Mouse (Mus musculus) testis, adult 2 months (tissue): ENCODE results near the gene Vegfd. TPM values are rescaled to one million over a fixed set of nuclear protein-coding genes. Genes with fewer than 3 reads are reported as not detected.
A peak's percentile ranks its signal among the peaks of the same experiment; 100 is the strongest.

Experiments
- H3K27ac ChIP-seq: fragments of 200-500 bp; 2 replicates; pipeline ENCODE4 v1.5.1; 2012; ENCODE audit warnings: low read depth, low read length; ENCODE audit not compliant: control insufficient read depth, insufficient read depth
- H3K27me3 ChIP-seq: fragments of 200-500 bp; 2 replicates; pipeline ENCODE4 v1.6.1; 2012; ENCODE audit warnings: mild to moderate bottlenecking, low read length, moderate library complexity; ENCODE audit not compliant: control insufficient read depth, insufficient read depth
- H3K36me3 ChIP-seq: fragments of 200-500 bp; 2 replicates; pipeline ENCODE4 v1.6.1; 2012; ENCODE audit warnings: mild to moderate bottlenecking, low read length; ENCODE audit not compliant: control insufficient read depth, insufficient read depth
- H3K4me1 ChIP-seq: fragments of 200-500 bp; 2 replicates; pipeline ENCODE4 v1.6.1; 2012; ENCODE audit warnings: low read length; ENCODE audit not compliant: control insufficient read depth, insufficient read depth
- H3K4me3 ChIP-seq: fragments of 200-500 bp; 2 replicates; pipeline ENCODE4 v1.5.1; 2012; ENCODE audit warnings: low read depth, mild to moderate bottlenecking, low read length, moderate library complexity, mixed read lengths; ENCODE audit not compliant: control insufficient read depth
- CTCF ChIP-seq: fragments of 200-500 bp; IDR thresholded peaks from 2 replicates; pipeline ENCODE4 v1.5.1; 2012; ENCODE audit warnings: low read depth, mild to moderate bottlenecking, inconsistent platforms, low read length, moderate library complexity; ENCODE audit not compliant: control insufficient read depth, insufficient read depth, insufficient replicate concordance
- POLR2A ChIP-seq: fragments of 200-500 bp; IDR thresholded peaks from 2 replicates; pipeline ENCODE4 v1.6.1; 2012; ENCODE audit warnings: low read depth, mild to moderate bottlenecking, inconsistent platforms, low read length, moderate library complexity; ENCODE audit not compliant: control insufficient read depth
- polyA plus RNA-seq: library from polyadenylated mRNA; depleted of rRNA; stranded (reverse); fragments of >200 nt; gene quantifications from 2 replicates; pipeline ENCODE4 v1.2.3, GENCODE M21; 2012

Gene Vegfd
- polyA plus RNA-seq, 1 experiment = 1.4 TPM

DNA sequence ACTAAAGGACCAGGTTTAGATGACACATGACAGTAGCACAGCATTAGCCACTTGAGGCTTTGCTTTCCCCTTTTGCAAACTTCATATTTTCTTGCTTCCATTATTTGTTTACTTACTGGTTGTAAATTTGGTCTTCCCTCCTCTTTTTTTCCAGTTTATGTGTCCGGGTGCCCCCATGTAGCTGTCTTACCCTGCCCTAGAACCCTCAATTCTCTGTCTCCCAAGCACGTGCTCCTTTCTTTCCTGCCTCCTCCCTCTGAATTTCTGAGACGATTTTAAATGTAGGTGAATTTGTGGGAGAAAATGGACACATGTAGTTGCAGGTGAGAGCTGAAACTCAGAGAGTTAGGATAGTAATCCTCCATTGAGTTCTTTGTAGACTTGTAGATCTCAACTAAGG is 47.3 kb downstream of the Vegfd start:
- Histone ChIP-seq H3K4me3 (peak overlapping the region; percentile 36), H3K27ac (no peak overlapping the region; the same call in 1 of the 2 replicates), H3K36me3 (no peaks in the 10 kb centered on the region), H3K27me3 (no peaks in the 10 kb centered on the region), H3K4me1 (no peaks in the 10 kb centered on the region)
- TF ChIP-seq CTCF (no peak), POLR2A (no peak)

DNA sequence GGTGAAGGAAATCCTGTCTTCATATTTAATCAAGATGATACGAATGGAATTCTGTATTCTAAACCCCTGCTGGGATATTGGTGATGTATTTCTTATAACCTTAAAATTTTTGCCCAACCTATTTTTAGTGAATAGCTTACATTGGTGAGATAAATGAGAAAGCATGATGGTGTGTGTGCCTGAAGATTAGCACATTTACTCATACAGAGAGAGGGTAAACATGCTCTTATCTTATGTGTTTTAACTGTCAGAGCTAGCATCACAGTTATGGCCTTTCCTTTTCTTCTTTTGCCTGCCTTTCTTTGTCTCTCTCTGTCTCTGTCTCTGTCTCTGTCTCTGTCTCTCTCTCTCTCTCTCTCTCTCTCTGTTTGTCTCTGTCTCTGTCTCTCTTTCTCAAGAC is 51.6 kb downstream of the Vegfd start:
- Histone ChIP-seq H3K27me3 (no peaks in the 10 kb centered on the region), H3K4me1 (no peaks in the 10 kb centered on the region), H3K27ac (no peak overlapping the region), H3K4me3 (no peak overlapping the region), H3K36me3 (no peaks in the 10 kb centered on the region)
- TF ChIP-seq POLR2A (no peak), CTCF (no peak)

DNA sequence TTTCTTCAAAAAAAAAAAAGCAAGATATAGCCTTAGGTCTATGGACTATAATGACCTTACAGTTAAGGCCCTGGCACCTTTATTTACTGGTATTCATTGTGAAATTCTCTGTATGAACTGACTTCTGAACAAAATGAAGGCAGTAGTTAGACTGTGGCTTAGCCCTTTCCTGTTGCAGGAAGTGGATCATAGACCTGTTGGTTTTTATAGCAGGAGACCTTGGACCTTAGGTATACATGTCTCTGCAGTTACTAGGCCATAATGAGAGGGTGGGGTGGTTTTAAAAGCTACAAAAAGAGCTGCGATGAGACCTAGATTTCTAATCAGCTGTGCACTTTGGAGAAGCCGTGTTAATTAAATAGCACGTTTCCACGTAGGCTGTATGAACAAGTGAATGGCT is 54.1 kb downstream of the Vegfd start:
- TF ChIP-seq POLR2A (no peak), CTCF (no peak)
- no peaks in the 10 kb centered on the region for H3K36me3 ChIP-seq

DNA sequence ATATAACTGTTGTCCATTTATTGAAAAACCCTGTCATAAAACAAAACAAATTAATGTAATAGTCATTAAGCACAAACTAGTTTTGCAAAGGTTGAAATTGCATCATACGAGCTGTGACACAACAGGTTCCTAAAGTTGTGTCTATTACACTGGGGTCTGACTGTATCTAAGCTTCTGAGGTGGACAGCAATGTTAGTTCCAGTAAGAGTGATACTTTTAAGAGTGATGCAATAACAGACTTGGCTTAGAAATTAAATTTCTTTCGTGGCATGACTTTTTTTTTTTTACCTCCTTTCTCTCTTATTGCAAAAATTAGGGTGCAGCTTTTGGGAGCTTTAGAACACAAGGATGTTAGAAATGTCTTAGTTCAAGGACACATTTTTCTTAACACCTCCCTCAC is 55.0 kb downstream of the Vegfd start:
- no peak overlapping the region for H3K27ac ChIP-seq
- TF ChIP-seq POLR2A (no peak), CTCF (no peak)
- H3K4me3 ChIP-seq = no peak overlapping the region
- H3K36me3 ChIP-seq = no peaks in the 10 kb centered on the region
- no peaks in the 10 kb centered on the region for H3K27me3 ChIP-seq
- no peaks in the 10 kb centered on the region for H3K4me1 ChIP-seq

More for the DNA sequence above, 54.1 kb downstream of the Vegfd start:
- Histone ChIP-seq H3K27ac (no peak overlapping the region), H3K4me3 (no peak overlapping the region), H3K4me1 (no peaks in the 10 kb centered on the region), H3K27me3 (no peaks in the 10 kb centered on the region)

DNA sequence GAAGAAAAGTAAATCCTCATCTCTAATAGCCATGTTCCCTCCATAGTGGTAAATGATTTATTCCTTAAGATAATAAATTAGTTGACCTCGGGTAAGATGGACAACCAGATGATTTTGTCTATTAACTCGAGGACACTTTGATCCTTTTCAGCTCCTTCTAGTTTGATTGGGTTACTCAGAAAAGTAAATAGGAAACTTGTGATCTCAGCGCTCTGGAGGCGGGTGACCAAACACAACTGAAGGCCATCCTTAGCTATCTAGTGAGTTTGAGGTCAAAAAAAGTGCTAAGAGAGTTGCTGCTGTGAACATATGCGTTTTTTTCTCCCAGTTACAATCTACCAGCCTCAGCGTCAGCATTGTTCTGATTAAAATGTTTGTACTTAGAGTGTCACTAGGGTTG is 57.4 kb downstream of the Vegfd start:
- no peaks in the 10 kb centered on the region for H3K4me1 ChIP-seq
- no peak overlapping the region for H3K4me3 ChIP-seq
- H3K27me3 ChIP-seq = no peaks in the 10 kb centered on the region
- TF ChIP-seq POLR2A (no peak), CTCF (no peak)
- no peak overlapping the region for H3K27ac ChIP-seq
- no peaks in the 10 kb centered on the region for H3K36me3 ChIP-seq

DNA sequence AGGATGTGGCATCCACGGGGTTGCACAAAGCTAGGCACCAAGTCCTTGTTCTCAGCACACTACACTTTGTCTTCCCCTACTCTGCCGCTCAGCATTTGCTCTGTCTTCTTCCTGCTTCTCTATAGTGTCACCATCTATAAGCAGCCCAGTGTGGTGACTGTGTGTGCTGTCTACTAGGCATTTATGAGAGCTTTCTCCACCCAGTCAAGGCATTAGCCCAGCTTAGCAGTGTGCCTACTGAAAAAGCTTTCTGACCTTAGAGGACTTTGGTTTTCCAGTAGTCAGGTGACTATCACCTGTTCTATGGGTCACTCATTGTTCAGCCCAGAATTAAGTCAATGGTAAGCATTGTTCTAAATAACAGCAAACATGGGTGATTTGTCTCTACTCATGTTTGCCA is 58.0 kb downstream of the Vegfd start:
- no peak overlapping the region for H3K27ac ChIP-seq
- H3K4me1 ChIP-seq = no peaks in the 10 kb centered on the region
- TF ChIP-seq POLR2A = no peak
- TF ChIP-seq CTCF = no peak
- no peaks in the 10 kb centered on the region for H3K36me3 ChIP-seq
- no peaks in the 10 kb centered on the region for H3K27me3 ChIP-seq
- no peak overlapping the region for H3K4me3 ChIP-seq

DNA sequence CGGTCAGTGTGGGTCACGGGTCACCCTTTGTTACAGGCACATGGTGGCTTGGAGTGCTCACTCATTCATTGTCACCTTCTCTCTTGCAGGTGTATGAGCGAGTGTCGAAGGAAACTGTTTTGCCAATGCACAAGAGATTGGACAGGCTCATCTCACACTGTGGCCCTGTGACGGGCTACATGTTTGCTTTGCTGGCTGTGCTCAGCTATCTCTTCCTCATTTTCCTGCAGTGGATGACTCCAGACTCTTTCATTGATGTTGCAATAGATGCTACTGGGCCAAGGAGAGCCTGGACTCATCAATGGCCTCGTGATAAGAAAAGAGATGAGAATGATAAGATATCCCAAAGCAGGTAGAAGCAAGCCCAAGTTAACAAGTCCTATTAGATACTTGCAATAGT is 58.4 kb downstream of the Vegfd start:
- Histone ChIP-seq H3K27me3 (no peaks in the 10 kb centered on the region), H3K4me1 (no peaks in the 10 kb centered on the region), H3K4me3 (no peak overlapping the region), H3K27ac (no peak overlapping the region), H3K36me3 (no peaks in the 10 kb centered on the region)
- TF ChIP-seq CTCF (no peak), POLR2A (no peak)

DNA sequence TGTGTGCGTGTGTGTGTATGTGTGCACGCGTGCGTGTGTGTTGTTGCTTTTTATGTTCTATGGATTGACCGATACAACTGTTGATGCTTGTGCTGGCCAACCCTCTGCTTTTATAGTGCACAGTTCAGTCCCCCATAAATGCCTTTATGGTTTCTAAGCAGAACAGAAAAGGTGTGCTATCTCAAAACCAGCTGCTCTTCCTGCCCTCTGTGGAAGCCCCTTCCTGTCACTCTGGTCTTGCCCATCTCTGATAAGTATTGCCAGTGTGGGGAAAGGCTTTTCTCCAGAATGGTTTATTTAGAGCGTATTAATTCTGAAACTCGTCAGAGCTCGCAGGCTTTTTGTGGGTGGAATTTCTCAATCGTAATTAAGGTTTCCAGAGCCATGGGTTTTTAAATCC is 59.5 kb downstream of the Vegfd start:
- H3K27me3 ChIP-seq = no peaks in the 10 kb centered on the region
- H3K36me3 ChIP-seq = no peaks in the 10 kb centered on the region

More for the DNA sequence above, 59.5 kb downstream of the Vegfd start:
- Histone ChIP-seq H3K4me1 (no peaks in the 10 kb centered on the region), H3K4me3 (no peak overlapping the region), H3K27ac (no peak overlapping the region)
- TF ChIP-seq POLR2A = no peak
- TF ChIP-seq CTCF = no peak
